Mouse (Mus musculus): ENCODE data around the gene Agpat1. TPM values are rescaled to one million over a fixed set of nuclear protein-coding genes. Genes with fewer than 3 reads are reported as not detected.
A peak's percentile ranks its signal among the peaks of the same experiment; 100 is the strongest.

Gene Agpat1
- polyA plus RNA-seq, 1 experiment from 2014 or later, result 60.8 TPM

- DNase-seq (ENCODE audit: extremely low spot score, low spot score), result no peak
- no peaks in the 10 kb centered on the region for H3K9me3 ChIP-seq
- H3K27ac ChIP-seq, result no peak overlapping the region
- no peak overlapping the region for H3K4me3 ChIP-seq
- H3K36me3 ChIP-seq (replicated peaks), result peaks cover 62% of the 10 kb centered on the region
- WGBS, result 93% methylated on average over 8 of the region's 8 CpGs
- H3K4me1 ChIP-seq, result peaks cover 13% of the 10 kb centered on the region
- H3K27me3 ChIP-seq (ENCODE audit: poor library complexity, severe bottlenecking), result no peaks in the 10 kb centered on the region
These were observed 16.9 kb downstream of the Agpat1 start for GRCm38 (mm10) chr17:34621006-34621405.

- H3K27me3 ChIP-seq (ENCODE audit: poor library complexity, severe bottlenecking), result peaks cover 2% of the 10 kb centered on the region; the same call in 1 of the 2 replicates
- 90% methylated on average over 9 of the region's 9 CpGs for WGBS
- H3K9me3 ChIP-seq, result no peaks in the 10 kb centered on the region
- no peak overlapping the region for H3K27ac ChIP-seq
- peaks cover 47% of the 10 kb centered on the region for H3K36me3 ChIP-seq (replicated peaks)
- DNase-seq (ENCODE audit: extremely low spot score, low spot score), result no peak
- peaks cover 21% of the 10 kb centered on the region for H3K4me1 ChIP-seq
- no peak overlapping the region for H3K4me3 ChIP-seq
These were observed 19.1 kb downstream of the Agpat1 start for GRCm38 (mm10) chr17:34623161-34623560.

GRCm38 (mm10) chr17:34624981-34625380 is 20.9 kb downstream of the Agpat1 start:
- H3K36me3 ChIP-seq (replicated peaks), result peaks cover 47% of the 10 kb centered on the region
- no peak overlapping the region for H3K4me3 ChIP-seq
- H3K4me1 ChIP-seq, result peaks cover 39% of the 10 kb centered on the region
- no peak overlapping the region for H3K27ac ChIP-seq
- WGBS, result 97% methylated on average over 3 of the region's 3 CpGs
- peaks cover 20% of the 10 kb centered on the region for H3K27me3 ChIP-seq (ENCODE audit: poor library complexity, severe bottlenecking)
- no peak for DNase-seq (ENCODE audit: extremely low spot score, low spot score)
- H3K9me3 ChIP-seq, result no peaks in the 10 kb centered on the region

- DNase-seq (ENCODE audit: extremely low spot score, low spot score), result no peak
- peaks cover 39% of the 10 kb centered on the region for H3K36me3 ChIP-seq (replicated peaks)
- peak overlapping the region; percentile 89 for H3K27ac ChIP-seq
- H3K4me3 ChIP-seq, result peak overlapping the region; percentile 80
- H3K4me1 ChIP-seq, result peaks cover 52% of the 10 kb centered on the region
- 53% methylated on average over 16 of the region's 16 CpGs for WGBS
- peaks cover 33% of the 10 kb centered on the region for H3K27me3 ChIP-seq (ENCODE audit: poor library complexity, severe bottlenecking)
- no peaks in the 10 kb centered on the region for H3K9me3 ChIP-seq
These were observed 22.2 kb downstream of the Agpat1 start for GRCm38 (mm10) chr17:34626062-34626772.

GRCm38 (mm10) chr17:34626773-34627092 is 22.7 kb downstream of the Agpat1 start:
- H3K4me1 ChIP-seq, result peaks cover 57% of the 10 kb centered on the region
- peaks cover 38% of the 10 kb centered on the region for H3K27me3 ChIP-seq (ENCODE audit: poor library complexity, severe bottlenecking)
- H3K9me3 ChIP-seq, result no peaks in the 10 kb centered on the region
- peaks cover 34% of the 10 kb centered on the region for H3K36me3 ChIP-seq (replicated peaks)
- peak overlapping the region; percentile 80 for H3K4me3 ChIP-seq
- DNase-seq (ENCODE audit: extremely low spot score, low spot score), result peak; percentile 61
- H3K27ac ChIP-seq, result peak overlapping the region; percentile 89
- under 1% methylated on average over 18 of the region's 18 CpGs for WGBS

GRCm38 (mm10) chr17:34627093-34627942 is 23.3 kb downstream of the Agpat1 start:
- DNase-seq (ENCODE audit: extremely low spot score, low spot score), result peak; percentile 92
- Histone ChIP-seq H3K27ac (peak overlapping the region; percentile 89), H3K36me3 (replicated peaks) (peaks cover 28% of the 10 kb centered on the region), H3K4me3 (peak overlapping the region; percentile 80), H3K4me1 (peaks cover 63% of the 10 kb centered on the region), H3K9me3 (no peaks in the 10 kb centered on the region), H3K27me3 (ENCODE audit: poor library complexity, severe bottlenecking) (peaks cover 44% of the 10 kb centered on the region)
- under 1% methylated on average over 44 of the region's 45 CpGs for WGBS

GRCm38 (mm10) chr17:34627943-34628643 is 24.0 kb downstream of the Agpat1 start, which contains the start of gene Ppt2:
Ppt2 (minus strand) TSS chr17:34628510.
- WGBS, result 10% methylated on average over 29 of the region's 29 CpGs
- Histone ChIP-seq H3K4me1 (peaks cover 67% of the 10 kb centered on the region), H3K27ac (peak within 1 kb of the TSS; percentile 89), H3K9me3 (no peaks in the 10 kb centered on the region), H3K36me3 (replicated peaks) (peaks cover 20% of the 10 kb centered on the region), H3K4me3 (peak within 1 kb of the TSS; percentile 80), H3K27me3 (ENCODE audit: poor library complexity, severe bottlenecking) (peaks cover 51% of the 10 kb centered on the region)
- no peak for DNase-seq (ENCODE audit: extremely low spot score, low spot score)

- 12% methylated on average over 5 of the region's 5 CpGs for WGBS
- peaks cover 72% of the 10 kb centered on the region for H3K4me1 ChIP-seq
- no peak for DNase-seq (ENCODE audit: extremely low spot score, low spot score)
- H3K9me3 ChIP-seq, result no peaks in the 10 kb centered on the region
- H3K4me3 ChIP-seq, result peak overlapping the region; percentile 80
- peaks cover 15% of the 10 kb centered on the region for H3K36me3 ChIP-seq (replicated peaks)
- peak overlapping the region; percentile 89 for H3K27ac ChIP-seq
- peaks cover 56% of the 10 kb centered on the region for H3K27me3 ChIP-seq (ENCODE audit: poor library complexity, severe bottlenecking)
These were observed 24.5 kb downstream of the Agpat1 start for GRCm38 (mm10) chr17:34628644-34628967.

GRCm38 (mm10) chr17:34629221-34629751 is 25.2 kb downstream of the Agpat1 start, which contains the start of gene Prrt1:
Prrt1 (plus strand) TSS chr17:34629533.
- no peaks in the 10 kb centered on the region for H3K9me3 ChIP-seq
- DNase-seq (ENCODE audit: extremely low spot score, low spot score), result peak; percentile 53
- peaks cover 72% of the 10 kb centered on the region for H3K4me1 ChIP-seq
- under 1% methylated on average over 16 of the region's 16 CpGs for WGBS
- peak within 1 kb of the TSS; percentile 89 for H3K27ac ChIP-seq
- peak within 1 kb of the TSS; percentile 80 for H3K4me3 ChIP-seq
- H3K27me3 ChIP-seq (ENCODE audit: poor library complexity, severe bottlenecking), result peaks cover 61% of the 10 kb centered on the region
- peaks cover 11% of the 10 kb centered on the region for H3K36me3 ChIP-seq (replicated peaks)

GRCm38 (mm10) chr17:34629796-34630603 is 25.9 kb downstream of the Agpat1 start:
- H3K4me1 ChIP-seq, result peaks cover 72% of the 10 kb centered on the region
- no peak for DNase-seq (ENCODE audit: extremely low spot score, low spot score)
- H3K36me3 ChIP-seq (replicated peaks), result peaks cover 9% of the 10 kb centered on the region
- peak overlapping the region; percentile 89 for H3K27ac ChIP-seq
- peak overlapping the region; percentile 80 for H3K4me3 ChIP-seq
- 11% methylated on average over 12 of the region's 12 CpGs for WGBS
- peaks cover 61% of the 10 kb centered on the region for H3K27me3 ChIP-seq (ENCODE audit: poor library complexity, severe bottlenecking)
- H3K9me3 ChIP-seq, result no peaks in the 10 kb centered on the region

GRCm38 (mm10) chr17:34630761-34631301 is 26.8 kb downstream of the Agpat1 start:
- WGBS, result 2% methylated on average over 47 of the region's 48 CpGs
- peak overlapping the region; percentile 67; the same call in 1 of the 2 replicates for H3K27ac ChIP-seq
- H3K4me3 ChIP-seq, result peak overlapping the region; percentile 80
- H3K36me3 ChIP-seq (replicated peaks), result peaks cover 1% of the 10 kb centered on the region
- no peaks in the 10 kb centered on the region for H3K9me3 ChIP-seq
- peaks cover 69% of the 10 kb centered on the region for H3K4me1 ChIP-seq
- DNase-seq (ENCODE audit: extremely low spot score, low spot score), result no peak
- H3K27me3 ChIP-seq (ENCODE audit: poor library complexity, severe bottlenecking), result peaks cover 61% of the 10 kb centered on the region
